Mouse (Mus musculus) cortical plate, adult 2 months (tissue): Measurements from ENCODE around the gene Ak4.

Experiments used
- CTCF ChIP-seq: fragments of 200-500 bp; IDR thresholded peaks from 2 replicates; pipeline ENCODE4 v1.5.1; 2011; ENCODE audit warnings: mild to moderate bottlenecking, control low read depth, low read length; ENCODE audit not compliant: insufficient read depth; ENCODE audit errors: extremely low read depth
- POLR2A ChIP-seq: fragments of 200-500 bp; IDR thresholded peaks from 2 replicates; pipeline ENCODE4 v1.6.1; 2011; ENCODE audit warnings: mild to moderate bottlenecking, low read length, control low read depth; ENCODE audit not compliant: insufficient read depth; ENCODE audit errors: extremely low read depth

- TF ChIP-seq CTCF (no peak), POLR2A (no peak)
Observed at GRCm38 (mm10) chr4:101426566-101426965, 7.5 kb downstream of the Ak4 start.
